Mouse (Mus musculus) monocyte, adult 2 months (primary cell): ENCODE results near the gene Tmem183a.

Experiments
- DNase-seq, 2 experiments: peaks; one replicate each; pipeline ENCODE4 v3.0.0; 2022; ENCODE audit warnings: low spot score in 2 of 2, low read depth in 1 of 2

Tmem183a gene

GRCm38 (mm10) chr1:134345075-134345474 lies 16.7 kb downstream of the Tmem183a start:
- DNase-seq, result no peak

- DNase-seq, result peak; percentile 29 to 38
Measured at GRCm38 (mm10) chr1:134344005-134344950, 17.5 kb downstream of the Tmem183a start.

GRCm38 (mm10) chr1:134343567-134343966 lies 18.2 kb downstream of the Tmem183a start:
- no peak for DNase-seq

- DNase-seq, result no peak
Measured at GRCm38 (mm10) chr1:134342781-134343310, 18.9 kb downstream of the Tmem183a start.

GRCm38 (mm10) chr1:134342278-134342664 lies 19.5 kb downstream of the Tmem183a start:
- DNase-seq, result no peak

GRCm38 (mm10) chr1:134341641-134342277 lies 20.0 kb downstream of the Tmem183a start:
- no peak for DNase-seq

- no peak for DNase-seq
Measured at GRCm38 (mm10) chr1:134339757-134340619, 21.8 kb downstream of the Tmem183a start.

- no peak for DNase-seq
Measured at GRCm38 (mm10) chr1:134339162-134339561, 22.6 kb downstream of the Tmem183a start.

- DNase-seq, result no peak
Measured at GRCm38 (mm10) chr1:134336958-134337710, 24.6 kb downstream of the Tmem183a start.

GRCm38 (mm10) chr1:134335924-134336810 lies 25.6 kb downstream of the Tmem183a start:
- no peak for DNase-seq

GRCm38 (mm10) chr1:134335211-134335923 lies 26.4 kb downstream of the Tmem183a start:
- DNase-seq, result no peak

- no peak for DNase-seq
Measured at GRCm38 (mm10) chr1:134334111-134334827, 27.5 kb downstream of the Tmem183a start.

- DNase-seq, result no peak
Measured at GRCm38 (mm10) chr1:134333371-134334110, 28.2 kb downstream of the Tmem183a start.

- DNase-seq, result no peak
Measured at GRCm38 (mm10) chr1:134332770-134333271, 29.0 kb downstream of the Tmem183a start, which contains the start of gene Ppfia4. TSS of gene Ppfia4 (minus strand) at chr1:134332928.

- peak; percentile 19 to 44 for DNase-seq
Measured at GRCm38 (mm10) chr1:134331879-134332635, 29.7 kb downstream of the Tmem183a start.

GRCm38 (mm10) chr1:134326841-134327346 lies 34.9 kb downstream of the Tmem183a start:
- no peak for DNase-seq
